Mouse (Mus musculus) erythroblast, embryonic 14.5 days (primary cell): ENCODE results near the gene Sox5. TPM values are rescaled to one million over a fixed set of nuclear protein-coding genes. Genes with fewer than 3 reads are reported as not detected.

Experiments
- H3K27me3 ChIP-seq: 2 replicates; pipeline ENCODE4 v1.6.1; 2012; ENCODE audit warnings: inconsistent platforms; ENCODE audit not compliant: control insufficient read depth
- H3K36me3 ChIP-seq: 2 replicates; pipeline ENCODE4 v1.6.1; 2012; ENCODE audit warnings: mild to moderate bottlenecking, inconsistent platforms; ENCODE audit not compliant: control insufficient read depth
- H3K4me1 ChIP-seq: 2 replicates; pipeline ENCODE4 v1.6.1; 2012; ENCODE audit warnings: inconsistent platforms; ENCODE audit not compliant: control insufficient read depth
- H3K4me3 ChIP-seq: replicated peaks from 2 replicates; pipeline ENCODE3; 2012; ENCODE audit warnings: moderate library complexity, mild to moderate bottlenecking, inconsistent platforms
- H3K9me3 ChIP-seq: 2 replicates; pipeline ENCODE4 v1.6.1; 2012; ENCODE audit warnings: low read length, inconsistent platforms, mixed read lengths; ENCODE audit not compliant: control insufficient read depth
- GATA1 ChIP-seq: IDR thresholded peaks from 2 replicates; pipeline ENCODE4 v1.6.1; 2012; ENCODE audit warnings: low read length, inconsistent platforms, mixed read lengths
- TAL1 ChIP-seq: IDR thresholded peaks from 3 replicates; pipeline ENCODE4 v1.6.1; 2012; ENCODE audit warnings: low read length, inconsistent platforms, mixed read lengths
- polyA plus RNA-seq: library from polyadenylated mRNA; stranded (reverse); fragments of >175 nt; gene quantifications from 2 replicates; pipeline ENCODE4 v1.2.3, GENCODE M21; 2012

Sox5 gene
- polyA plus RNA-seq, 1 experiment = not detected

DNA sequence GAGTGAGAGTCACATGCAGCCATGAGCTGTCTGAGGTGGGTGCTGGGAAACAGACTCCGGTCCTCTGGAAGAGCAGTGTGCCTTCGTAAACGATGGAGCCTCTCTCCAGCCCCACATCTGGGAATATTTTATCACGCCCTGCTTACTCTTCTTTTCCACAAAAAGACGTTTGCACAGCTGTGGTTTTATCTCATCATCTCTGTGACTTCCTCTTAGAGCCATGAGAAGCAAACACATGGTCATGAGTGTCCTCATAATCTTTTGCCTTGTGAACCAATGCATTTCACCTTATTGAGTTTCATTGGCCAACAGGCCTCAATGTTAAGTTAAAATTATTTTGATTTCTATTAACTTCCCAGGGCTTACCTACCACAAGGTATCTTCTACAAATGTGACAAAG, 994.4 kb downstream of the Sox5 start:
- Histone ChIP-seq H3K4me3 (no peak overlapping the region), H3K27me3 (no peaks in the 10 kb centered on the region), H3K9me3 (no peaks in the 10 kb centered on the region), H3K4me1 (no peaks in the 10 kb centered on the region), H3K36me3 (no peaks in the 10 kb centered on the region)
- no peak for TF ChIP-seq TAL1
- TF ChIP-seq GATA1 = no peak

DNA sequence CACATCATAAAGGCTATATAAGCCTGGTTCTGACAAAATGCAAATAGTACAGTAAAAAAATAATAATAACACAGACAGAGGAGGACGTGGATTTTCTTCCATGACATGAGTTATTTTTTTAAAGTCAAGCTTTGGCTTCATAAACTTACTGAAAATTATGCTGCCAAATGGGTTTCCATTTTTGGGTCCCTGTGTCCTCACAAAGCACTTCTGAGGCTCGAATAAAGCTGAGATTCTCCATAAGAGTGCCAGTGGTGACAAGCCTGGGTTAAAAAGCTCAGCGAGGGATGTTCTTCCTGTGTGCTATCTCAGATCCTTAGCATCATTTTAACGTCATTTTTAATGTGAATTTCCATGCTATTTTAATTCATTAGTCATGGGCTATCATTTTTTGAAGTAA, 996.1 kb downstream of the Sox5 start:
- Histone ChIP-seq H3K4me3 (no peak overlapping the region), H3K4me1 (no peaks in the 10 kb centered on the region), H3K36me3 (no peaks in the 10 kb centered on the region), H3K27me3 (no peaks in the 10 kb centered on the region), H3K9me3 (no peaks in the 10 kb centered on the region)
- TF ChIP-seq GATA1 (no peak), TAL1 (no peak)
